Mouse (Mus musculus) left cerebral cortex, postnatal 14 days (tissue): ENCODE results near the gene Tfdp2. TPM values are rescaled to one million over a fixed set of nuclear protein-coding genes. Genes with fewer than 3 reads are reported as not detected.

ENCODE experiments used
- DNase-seq, 2 experiments: peaks; one replicate each; pipeline ENCODE4 v3.0.0; 2021 to 2022; ENCODE audit warnings: low spot score in 2 of 2, mixed read lengths in 1 of 2
- intact Hi-C: fragments of 180-260 bp; cut with DNase I; formaldehyde crosslinking; loops from one replicate; pipeline ENCODE4 v1.15.1; 2025
- total RNA-seq, 2 experiments: library from RNA; stranded (reverse); gene quantifications; 2 replicates each; pipeline ENCODE4 v1.2.3; 2021

Tfdp2 gene
- total RNA-seq, 2 experiments from 2014 or later: 23.3 to 25.9 TPM

DNA sequence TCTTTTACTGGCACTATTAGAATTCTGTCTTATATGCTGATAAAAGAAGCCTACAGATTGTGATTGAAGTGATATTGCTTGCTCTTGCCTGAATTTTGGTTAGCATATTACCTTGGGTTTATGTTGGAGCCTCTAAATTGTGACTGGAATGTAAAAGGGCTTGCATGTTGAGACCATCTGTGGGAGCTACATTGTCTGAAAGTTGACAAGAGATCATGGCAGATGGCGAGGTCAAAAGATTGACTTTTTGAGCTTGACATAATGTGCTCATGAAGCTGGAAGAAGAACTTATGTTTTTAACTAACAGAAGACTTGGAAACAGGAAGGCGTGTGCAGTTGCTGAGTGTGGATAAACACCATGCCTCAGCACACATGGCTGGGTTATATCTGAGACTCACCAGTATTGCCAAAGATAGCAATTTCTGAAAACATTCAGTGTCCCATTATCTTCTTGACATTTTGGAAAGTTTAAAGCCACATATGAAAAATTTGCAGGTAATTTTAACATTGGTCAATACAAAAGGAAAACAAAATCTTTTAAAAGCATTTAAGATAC is 23.1 kb downstream of the Tfdp2 start:
- intact Hi-C loops: no loop called here
- DNase-seq: no peak

DNA sequence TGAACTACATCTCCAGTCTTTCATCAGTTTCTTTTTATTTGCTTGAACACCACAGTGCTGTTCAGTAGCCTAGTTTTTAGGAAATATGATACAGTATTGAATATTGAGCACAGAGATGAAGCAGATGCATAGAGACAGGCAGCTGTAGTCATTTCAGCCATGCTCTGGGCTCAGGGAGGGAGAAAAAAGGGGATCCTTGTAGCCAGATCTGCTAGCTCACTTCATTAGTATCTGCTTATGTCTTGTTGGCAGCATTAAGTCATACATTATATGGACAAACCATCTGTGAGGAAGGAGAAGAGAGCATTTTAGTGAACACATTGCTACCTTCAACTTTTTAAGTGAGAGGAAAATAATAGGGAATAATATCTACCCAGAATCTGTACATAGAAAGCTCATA is 24.3 kb downstream of the Tfdp2 start:
- intact Hi-C loops: no loop called here
- DNase-seq: no peak

DNA sequence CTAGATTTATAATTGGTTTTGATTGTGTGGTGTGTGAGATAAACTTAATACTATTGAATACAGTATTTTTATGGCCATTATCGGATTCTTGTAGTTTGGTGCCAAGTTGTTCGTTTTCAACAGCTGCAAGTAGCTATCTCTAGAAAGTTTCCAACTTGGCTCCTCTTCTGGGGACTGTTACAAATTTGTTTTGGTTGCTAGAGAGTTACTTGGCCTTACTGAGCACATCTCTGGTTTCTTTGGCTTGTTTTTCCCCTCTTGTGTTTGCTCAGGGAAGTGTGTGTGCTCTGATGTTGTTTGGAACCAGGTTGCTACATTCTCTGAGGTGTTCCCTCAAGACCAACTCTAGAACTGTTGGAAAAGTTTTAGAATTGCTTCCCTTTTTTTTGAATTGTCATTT is 27.2 kb downstream of the Tfdp2 start:
- intact Hi-C loops: no loop called here
- no peak for DNase-seq

DNA sequence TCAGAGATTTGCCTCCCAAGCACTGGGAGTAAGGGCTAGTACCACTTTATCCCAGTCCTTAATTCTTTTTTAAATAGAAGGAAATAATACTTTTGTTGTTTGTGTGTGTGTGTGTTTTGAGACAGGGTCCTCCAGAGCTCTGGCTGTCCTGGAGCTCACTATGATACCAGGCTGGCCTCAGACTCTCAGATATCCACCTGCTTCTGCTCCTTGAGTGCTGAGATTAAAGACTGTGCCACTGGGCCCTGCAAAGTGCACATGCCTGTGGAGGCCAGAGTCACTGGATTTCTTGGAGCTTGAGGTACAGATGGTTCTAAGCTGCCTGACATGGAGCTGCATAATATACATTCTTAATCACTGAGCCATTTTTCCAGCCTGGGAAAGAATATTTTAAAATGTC is 32.2 kb downstream of the Tfdp2 start:
- intact Hi-C loops: no loop called here

DNA sequence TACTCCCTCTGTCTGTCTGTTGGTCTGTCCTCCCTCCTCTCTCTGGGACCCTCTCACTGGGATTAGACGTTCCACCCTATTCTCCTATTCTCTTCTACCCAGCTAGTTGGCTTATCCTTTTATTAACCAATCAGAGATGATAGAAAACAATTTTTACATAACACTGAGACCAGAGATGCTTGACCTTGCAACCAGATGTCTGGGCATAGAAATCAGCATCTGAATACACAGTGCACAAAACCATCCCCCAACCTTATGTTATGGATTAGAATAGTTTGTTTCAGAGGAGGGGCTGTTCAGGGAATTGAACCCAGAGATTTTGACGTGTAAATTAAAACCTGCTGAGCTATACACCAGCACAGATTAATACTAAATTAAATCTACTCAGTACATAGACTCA is 34.2 kb downstream of the Tfdp2 start:
- intact Hi-C loops: no loop called here
- DNase-seq: no peak

More for the DNA sequence above, 32.2 kb downstream of the Tfdp2 start:
- DNase-seq: no peak

DNA sequence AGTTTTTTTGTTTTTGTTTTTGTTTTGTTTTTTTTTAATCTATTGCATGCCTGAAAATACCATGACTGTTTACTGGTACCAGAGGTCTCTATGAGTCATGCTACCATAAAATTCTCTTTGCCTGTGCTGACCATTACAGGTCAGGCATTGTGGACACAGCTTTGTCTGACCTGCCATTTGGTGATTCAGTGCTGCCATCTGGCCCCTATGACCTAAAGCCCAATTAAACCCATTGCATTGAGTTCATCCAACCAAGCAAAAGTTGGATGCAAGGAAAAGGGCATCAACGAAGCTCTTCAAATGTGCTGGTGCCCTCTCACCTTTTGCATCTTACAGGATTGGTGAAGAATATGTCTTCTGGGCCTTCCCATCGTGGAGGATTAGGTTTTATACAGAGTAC is 39.4 kb downstream of the Tfdp2 start:
- intact Hi-C loops: no loop called here
- no peak for DNase-seq

DNA sequence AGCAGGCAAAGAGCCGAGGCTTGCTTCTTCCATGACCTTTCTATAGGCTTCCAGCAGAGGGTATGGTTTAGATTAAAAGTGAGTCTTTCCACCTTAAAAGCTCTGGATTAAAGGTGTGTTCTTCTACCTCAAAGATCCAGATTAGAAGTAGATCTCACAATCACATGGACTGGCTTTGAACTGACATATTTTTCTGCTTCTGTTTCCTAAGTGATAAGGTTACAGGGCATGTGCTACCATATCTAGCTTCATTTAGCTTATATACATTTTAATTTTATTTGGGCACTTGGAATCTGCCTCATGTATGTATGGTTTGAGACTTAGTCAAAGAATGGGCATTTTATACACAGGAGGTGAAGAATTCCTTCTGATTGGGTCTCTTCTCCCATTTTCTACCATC is 41.3 kb downstream of the Tfdp2 start:
- intact Hi-C loops: no loop called here
- DNase-seq: no peak

DNA sequence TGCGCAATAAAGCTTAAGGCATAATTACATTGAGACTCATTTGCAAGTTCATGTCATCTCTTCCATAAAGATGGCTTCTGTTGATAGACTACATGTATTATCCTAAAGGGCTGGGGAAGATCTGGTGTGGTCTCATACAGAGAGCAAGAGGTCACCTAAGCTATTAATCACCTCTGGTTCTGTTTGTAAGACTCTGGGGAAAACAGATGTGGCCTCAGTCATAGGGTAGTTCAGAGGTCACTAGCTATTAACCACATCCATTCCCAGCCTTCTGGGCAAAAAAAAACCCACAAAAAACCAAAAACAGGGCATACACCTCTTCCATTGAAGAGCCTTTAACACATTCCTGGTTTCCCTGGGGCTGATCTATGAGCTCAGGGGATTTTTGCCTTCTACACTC is 42.2 kb downstream of the Tfdp2 start:
- DNase-seq: no peak
- intact Hi-C loops: no loop called here

DNA sequence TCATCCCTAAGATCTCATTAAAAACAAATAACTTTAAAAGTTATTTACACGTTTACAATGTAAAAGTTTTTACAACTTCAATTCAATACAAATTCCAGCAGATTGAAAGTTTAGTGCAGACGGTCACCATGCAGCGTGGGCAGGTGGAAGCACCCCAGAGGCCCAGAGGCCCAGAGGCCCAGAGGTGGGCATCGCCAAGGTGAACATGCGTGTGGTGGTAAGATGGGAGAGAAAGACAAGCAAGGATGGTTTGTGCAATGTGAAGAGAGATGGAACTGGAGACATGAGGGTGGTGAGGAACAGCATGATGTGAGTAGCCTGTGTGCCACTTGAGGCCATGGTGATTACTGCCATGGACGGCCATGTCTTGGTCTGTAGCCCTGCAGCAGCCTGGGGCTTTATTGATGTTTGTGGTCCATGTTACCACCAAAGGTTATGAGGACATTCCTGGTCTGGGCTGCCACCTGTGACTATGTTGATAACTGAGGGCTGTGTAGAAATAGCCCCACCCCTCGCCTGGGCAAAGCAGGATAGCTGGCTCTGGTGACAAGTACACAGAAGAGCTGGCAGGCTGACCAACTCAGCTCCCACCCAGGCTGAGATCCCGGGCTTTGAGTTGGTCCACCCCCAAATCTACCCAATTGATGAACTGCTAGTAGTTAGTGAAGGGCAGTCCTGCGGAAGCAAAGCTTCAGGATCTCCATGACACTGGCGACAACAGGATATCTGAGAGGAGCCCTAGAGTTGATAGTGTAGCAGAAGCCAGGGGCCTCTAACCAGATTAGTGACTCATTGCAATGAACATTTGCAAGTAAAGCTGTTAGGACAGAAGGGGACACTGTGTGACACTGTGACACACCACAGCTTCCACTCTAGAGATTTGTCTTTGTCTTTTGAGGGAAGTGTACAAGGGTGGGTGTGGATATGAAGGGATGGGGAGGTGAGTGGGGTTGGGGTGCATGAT is 45.3 kb downstream of the Tfdp2 start:
- intact Hi-C loops: no loop called here
- DNase-seq: no peak

DNA sequence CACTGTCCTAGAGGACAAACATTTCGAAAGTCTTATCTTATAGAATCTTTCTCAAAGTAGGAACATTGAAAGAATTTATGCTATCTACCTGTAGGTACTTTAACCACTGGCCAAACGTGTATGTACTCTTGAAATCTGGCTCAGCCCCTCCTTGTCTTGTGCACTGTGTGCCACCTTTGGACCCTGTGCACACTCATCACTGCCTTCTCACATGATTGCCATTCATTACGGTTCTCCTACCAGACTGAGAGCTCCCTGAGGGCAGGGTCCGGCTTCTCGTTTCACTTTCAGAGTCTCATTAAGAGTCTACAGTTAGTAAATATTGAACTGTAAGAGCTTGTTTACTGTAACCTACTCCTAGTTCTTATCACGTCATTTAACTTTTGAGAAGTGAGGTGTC is 47.8 kb downstream of the Tfdp2 start:
- intact Hi-C loops: no loop called here
- no peak for DNase-seq

DNA sequence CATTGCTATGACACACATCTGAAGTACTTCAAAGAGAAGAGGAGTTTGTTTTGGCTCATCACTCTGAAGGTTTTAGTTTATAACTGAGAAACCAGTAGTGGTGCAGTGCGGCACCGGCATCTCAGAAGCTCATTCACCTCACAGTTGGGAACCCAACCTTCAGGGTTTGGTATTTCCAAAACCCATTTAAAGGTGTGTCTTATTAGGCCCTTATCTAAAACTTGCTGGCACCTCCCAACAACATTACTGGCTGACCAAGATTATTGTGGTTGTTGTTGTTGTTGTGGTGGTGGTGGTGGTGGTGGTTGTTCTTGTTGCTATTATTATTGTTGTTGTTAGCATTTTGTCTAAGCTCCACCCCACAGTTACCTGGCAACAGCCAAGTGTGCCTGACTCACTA is 58.7 kb downstream of the Tfdp2 start:
- DNase-seq: no peak
- intact Hi-C loops: no loop called here

DNA sequence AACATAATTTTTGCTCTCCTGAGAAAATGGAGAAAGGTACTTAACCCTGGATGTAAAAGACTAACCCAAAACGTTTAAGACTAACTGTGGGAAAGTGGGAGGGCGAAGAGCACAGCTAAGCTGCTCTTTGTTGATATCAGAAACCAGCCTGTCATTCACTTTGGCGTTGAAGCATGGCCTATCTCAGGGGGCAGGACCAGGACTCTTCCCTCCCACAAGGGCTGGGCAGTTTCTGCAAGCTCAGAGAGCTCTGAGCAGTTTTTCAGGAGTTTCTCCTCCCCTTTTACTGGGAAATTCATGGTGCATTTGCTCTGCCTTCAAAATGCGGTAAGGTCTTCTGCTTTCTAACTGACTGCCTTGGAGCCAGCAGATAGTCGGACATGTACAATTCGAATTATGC is 62.4 kb downstream of the Tfdp2 start:
- intact Hi-C loops: no loop called here
- no peak for DNase-seq

DNA sequence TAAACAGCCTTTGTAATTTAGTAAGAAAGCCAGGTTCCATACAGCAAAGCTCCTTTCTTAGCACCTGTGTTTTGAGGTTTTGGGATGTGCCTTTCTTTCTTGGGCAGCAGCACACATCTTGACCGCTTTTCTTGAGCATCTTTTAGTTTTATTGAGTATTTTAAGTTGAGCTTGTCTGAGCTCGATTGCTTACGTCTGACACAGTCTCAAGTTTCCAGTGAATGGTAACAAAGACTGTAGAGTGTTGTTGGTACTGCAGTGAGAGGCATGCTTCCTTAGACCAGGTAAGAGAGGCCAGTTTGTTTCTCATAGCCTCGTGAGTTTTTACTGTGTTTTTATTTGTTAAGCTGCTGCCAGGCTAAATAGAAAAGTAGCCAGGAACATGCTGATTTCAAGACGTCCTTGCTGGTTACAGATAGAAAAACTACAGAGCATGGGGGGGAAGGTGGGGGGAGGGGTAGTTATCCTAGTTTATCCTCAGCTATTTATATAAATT is 63.0 kb downstream of the Tfdp2 start:
- peak; percentile 8 to 62 for DNase-seq
- intact Hi-C loops: no loop called here

DNA sequence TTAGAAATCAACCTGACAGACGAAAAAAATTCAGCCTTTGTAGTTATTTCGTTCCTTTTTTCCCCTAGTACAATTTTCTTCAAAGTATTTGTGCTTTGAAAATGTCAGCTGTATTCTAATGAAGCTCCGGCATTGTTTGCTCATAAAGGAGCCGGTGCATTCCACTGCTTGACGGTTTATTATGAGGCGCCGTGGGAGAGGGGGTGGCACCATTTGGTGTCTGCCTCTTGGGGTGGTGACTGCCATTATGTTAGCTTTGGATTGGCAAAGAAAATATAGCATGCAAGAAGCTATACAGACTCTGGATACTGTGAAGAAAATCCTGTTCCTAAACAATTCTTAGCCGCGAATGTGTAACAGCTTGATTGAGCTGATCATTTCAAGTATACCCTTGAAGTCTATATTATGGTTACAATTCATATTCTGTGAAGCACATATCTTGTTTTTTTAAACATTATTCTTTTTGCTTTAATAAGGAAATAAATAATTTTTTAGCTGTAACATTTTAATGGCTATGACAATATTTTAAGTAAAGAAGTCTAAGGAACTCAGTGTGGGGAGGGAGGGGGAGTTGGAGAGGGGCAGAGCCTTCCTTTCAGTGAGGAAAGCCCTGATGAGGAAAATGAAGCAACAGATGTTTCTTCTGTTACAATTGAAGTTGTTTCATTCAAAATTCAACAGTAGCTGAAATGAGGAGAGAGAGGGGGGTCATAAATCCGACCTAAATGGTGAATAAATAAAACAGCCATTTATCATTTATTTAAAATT is 63.9 kb downstream of the Tfdp2 start:
- intact Hi-C loops: no loop called here
- peak; percentile 29 to 34 for DNase-seq

DNA sequence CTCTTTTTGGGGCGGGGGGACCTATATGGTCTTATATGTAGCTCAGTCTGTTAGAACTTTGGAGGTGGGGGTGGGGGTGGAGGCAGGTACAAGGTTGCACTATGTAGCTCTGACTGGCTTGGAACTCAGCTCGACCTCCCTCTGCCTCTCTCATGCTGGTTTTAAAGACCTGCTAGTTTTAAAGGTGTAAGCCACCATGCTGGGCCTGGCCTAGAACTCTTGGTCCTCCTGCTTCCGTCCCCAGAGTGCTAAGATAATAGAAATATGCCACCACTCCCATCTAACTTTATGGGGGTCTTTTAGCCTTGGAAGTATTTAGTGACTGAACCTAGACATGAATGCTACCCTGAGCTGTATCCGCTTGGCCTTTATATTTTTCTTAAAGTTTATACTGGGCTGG is 65.0 kb downstream of the Tfdp2 start:
- intact Hi-C loops: no loop called here
- DNase-seq: no peak

DNA sequence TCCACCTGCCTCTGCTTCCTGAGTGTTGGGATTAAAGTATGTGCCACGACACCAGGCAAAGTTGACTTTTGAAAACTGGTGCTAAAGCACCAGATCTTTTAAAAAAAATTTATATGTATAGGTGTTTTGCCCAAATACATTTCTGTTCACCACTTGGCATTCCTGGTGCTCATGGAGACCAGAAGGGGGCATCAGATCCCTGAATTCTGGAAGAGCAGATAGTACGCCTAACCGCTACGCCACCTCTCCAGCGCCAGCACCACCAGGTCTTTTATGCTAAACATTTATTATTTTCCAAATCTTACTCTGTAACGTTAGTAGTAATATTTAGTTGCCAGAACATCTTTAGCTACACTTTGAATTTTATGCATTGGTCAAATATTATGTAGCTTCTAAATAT is 65.9 kb downstream of the Tfdp2 start:
- intact Hi-C loops: no loop called here
- no peak for DNase-seq

DNA sequence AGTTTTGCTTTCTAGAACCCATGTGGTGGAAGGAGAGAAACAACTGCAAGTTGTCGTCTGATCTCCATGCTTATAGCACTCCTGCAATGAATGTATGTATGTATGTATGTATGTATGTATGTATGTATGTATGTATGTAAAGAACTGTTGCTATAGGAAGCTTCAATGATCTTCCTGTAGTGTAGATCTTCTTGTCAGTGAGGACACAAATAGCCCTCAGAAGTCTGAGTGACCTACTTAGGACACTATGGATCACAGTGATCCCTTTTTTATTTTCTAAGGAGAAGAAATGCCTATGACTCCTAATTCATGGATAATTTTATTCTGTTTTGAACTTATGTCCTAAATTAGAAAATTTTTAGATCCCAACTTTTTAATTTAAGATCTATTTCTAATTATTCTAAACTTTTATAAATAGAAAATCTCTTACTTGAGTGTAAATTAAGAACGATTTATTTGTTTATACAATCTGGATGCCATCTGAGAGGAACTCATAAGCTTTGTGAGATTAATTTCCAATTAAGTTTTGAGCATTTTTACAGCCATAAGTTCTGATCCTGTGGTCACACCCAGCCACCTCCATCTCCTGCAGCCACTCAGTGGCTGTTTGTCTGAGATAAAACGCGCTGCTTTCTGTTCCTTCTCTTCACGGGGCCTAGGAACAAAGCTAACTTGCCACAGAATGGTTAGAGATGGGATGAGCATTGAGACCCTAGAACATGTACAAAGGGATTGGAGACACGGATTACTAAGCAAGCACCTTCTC is 70.9 kb downstream of the Tfdp2 start:
- intact Hi-C loops: no loop called here
- DNase-seq: no peak

DNA sequence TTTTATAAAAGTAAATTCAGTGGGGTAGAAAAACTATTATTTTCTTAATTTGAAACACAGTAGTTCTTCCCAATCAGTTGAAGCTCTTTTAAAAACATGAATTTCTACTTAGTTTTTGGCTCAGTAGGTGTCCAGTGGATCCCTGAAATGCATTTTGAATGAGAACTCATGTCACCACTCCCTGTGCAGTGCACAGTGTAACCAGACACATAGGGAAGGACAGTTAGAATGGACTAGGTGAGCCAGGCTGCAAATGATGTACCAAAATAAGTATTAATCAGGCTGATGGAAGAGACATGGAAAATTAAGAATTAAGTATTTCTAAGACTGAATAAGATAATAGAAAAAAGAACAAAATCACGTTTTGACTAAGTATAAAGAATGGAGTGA is 71.5 kb downstream of the Tfdp2 start:
- intact Hi-C loops: no loop called here
- no peak for DNase-seq

DNA sequence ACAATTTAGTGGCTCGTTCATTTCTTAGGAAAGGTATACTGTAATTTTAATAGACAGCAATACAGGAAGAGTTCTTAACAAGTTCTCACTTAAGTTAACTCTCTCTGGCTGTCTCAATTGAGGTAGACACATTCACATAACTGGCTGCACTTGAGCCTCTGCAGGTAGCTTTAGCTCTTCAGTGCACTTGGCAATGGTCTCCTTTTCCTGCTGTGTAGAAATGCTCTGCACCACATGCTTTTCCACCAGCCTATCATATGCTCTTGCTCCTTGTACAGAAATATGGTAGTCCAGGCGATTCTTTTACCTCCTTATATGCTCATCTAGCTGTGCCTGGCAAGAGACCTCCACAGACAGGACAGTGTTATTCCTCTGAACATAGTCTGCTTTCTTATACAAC is 73.7 kb downstream of the Tfdp2 start:
- no peak for DNase-seq

DNA sequence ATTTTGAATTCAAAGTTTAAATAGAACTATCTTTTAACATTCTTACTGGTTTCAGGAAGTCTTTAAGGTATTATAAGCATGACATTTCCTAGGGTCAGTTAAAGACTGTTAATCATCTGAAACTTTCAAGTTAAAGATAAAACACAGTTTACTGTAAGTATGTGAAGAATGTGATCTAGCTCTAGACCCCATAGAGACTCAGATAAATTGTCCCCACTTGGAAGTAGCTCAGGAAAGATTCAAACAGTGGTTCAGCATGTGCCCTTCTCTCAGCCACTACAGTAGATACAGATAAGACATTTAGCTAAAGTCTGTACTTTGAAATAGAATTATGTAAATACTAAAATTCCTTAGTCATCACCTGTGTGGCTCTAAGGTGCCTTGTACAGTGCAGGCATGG is 79.5 kb downstream of the Tfdp2 start:
- DNase-seq: no peak
- intact Hi-C loops: no loop called here

More for the DNA sequence above, 73.7 kb downstream of the Tfdp2 start:
- intact Hi-C loops: no loop called here
